Mouse (Mus musculus) brain, embryonic 14.5 days (tissue): ENCODE measurements around the gene Ptms.

Experiments used
- CTCF ChIP-seq: fragments of 200-500 bp; IDR thresholded peaks from 2 replicates; pipeline ENCODE4 v1.5.1; 2012; ENCODE audit warnings: inconsistent platforms, mild to moderate bottlenecking, moderate library complexity, borderline replicate concordance; ENCODE audit not compliant: insufficient read depth, insufficient read length; ENCODE audit errors: extremely low read depth
- POLR2A ChIP-seq: fragments of 200-500 bp; IDR thresholded peaks from 2 replicates; pipeline ENCODE4 v1.6.1; 2012; ENCODE audit warnings: mild to moderate bottlenecking, inconsistent platforms, borderline replicate concordance; ENCODE audit not compliant: poor library complexity, insufficient read depth, insufficient read length, severe bottlenecking; ENCODE audit errors: extremely low read depth

DNA sequence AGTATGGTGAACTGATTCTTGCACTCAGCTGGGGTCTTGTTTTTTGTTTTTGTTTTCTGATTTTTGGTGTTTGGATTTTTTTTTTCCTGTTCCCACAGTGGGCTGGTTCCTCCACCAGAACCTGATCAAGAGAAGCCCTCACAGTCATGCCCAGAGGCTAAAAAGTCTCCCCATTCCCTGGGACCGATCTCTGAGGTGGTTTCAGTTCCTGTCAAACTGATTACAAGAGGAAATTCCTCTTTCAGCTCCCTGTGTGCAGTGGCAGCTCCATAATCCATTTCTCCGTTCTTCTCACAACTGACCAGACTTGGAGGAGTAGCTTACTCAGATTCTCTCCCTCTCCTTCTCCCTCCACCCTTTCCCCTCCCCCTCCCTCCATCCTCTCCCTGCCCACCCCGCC, 45.6 kb downstream of the Ptms start:
- TF ChIP-seq CTCF (no peak), POLR2A (no peak)
